Mouse (Mus musculus): ENCODE results near the gene Chst12.
"Not testable (repeated sequence)": the region's sequence is repeated elsewhere in the genome, so short reads cannot be mapped to it uniquely, and the experiment has no call there.

Gene Chst12

GRCm38 (mm10) chr5:140505208-140505780, at the start of gene Chst12:
Gene Chst12, plus strand, starts transcription at chr5:140505550.
- DNase-seq = peak; percentile 99 to 100

- no peak for DNase-seq
Observed at GRCm38 (mm10) chr5:140461476-140461875, 43.9 kb upstream of the Chst12 start.

GRCm38 (mm10) chr5:140463151-140463550, 42.2 kb upstream of the Chst12 start:
- DNase-seq = not testable (repeated sequence)

GRCm38 (mm10) chr5:140464943-140465342, 40.4 kb upstream of the Chst12 start:
- no peak for DNase-seq

GRCm38 (mm10) chr5:140472336-140472735, 33.0 kb upstream of the Chst12 start:
- DNase-seq = peak in 1 of 2 experiments; percentile 19

GRCm38 (mm10) chr5:140481458-140481857, 23.9 kb upstream of the Chst12 start:
- DNase-seq = no peak

GRCm38 (mm10) chr5:140491142-140491541, 14.2 kb upstream of the Chst12 start:
- DNase-seq = peak in 1 of 2 experiments; percentile 21

GRCm38 (mm10) chr5:140492684-140493233, 12.6 kb upstream of the Chst12 start:
- no peak for DNase-seq

GRCm38 (mm10) chr5:140498176-140498575, 7.2 kb upstream of the Chst12 start:
- DNase-seq = no peak

GRCm38 (mm10) chr5:140500736-140501135, 4.6 kb upstream of the Chst12 start:
- DNase-seq = no peak

- DNase-seq = no peak
Observed at GRCm38 (mm10) chr5:140501982-140502836, 3.1 kb upstream of the Chst12 start.

- peak; percentile 45 to 60 for DNase-seq
Observed at GRCm38 (mm10) chr5:140502925-140503324, 2.4 kb upstream of the Chst12 start.

- DNase-seq = peak; percentile 43 to 53
Observed at GRCm38 (mm10) chr5:140506096-140506794, 895 bp downstream of the Chst12 start.

- DNase-seq = no peak
Observed at GRCm38 (mm10) chr5:140507466-140508208, 2.3 kb downstream of the Chst12 start.

GRCm38 (mm10) chr5:140508686-140509085, 3.3 kb downstream of the Chst12 start:
- DNase-seq = no peak

GRCm38 (mm10) chr5:140509204-140509603, 3.9 kb downstream of the Chst12 start:
- no peak for DNase-seq

GRCm38 (mm10) chr5:140510012-140511000, 5.0 kb downstream of the Chst12 start:
- peak in 1 of 2 experiments; percentile 42 for DNase-seq

- DNase-seq = no peak
Observed at GRCm38 (mm10) chr5:140513921-140514320, 8.6 kb downstream of the Chst12 start.

- no peak for DNase-seq
Observed at GRCm38 (mm10) chr5:140514799-140515486, 9.6 kb downstream of the Chst12 start.

GRCm38 (mm10) chr5:140517159-140517920, 12.0 kb downstream of the Chst12 start:
- no peak for DNase-seq
